Mouse (Mus musculus) macrophage (primary cell): ENCODE data around the gene Pid1. TPM values are rescaled to one million over a fixed set of nuclear protein-coding genes. Genes with fewer than 3 reads are reported as not detected.

Experiments
- H3K27ac ChIP-seq: fragments of 350-480 bp; formaldehyde crosslinking; 2 replicates; pipeline ENCODE4 v1.9.0; 2021
- H3K36me3 ChIP-seq: fragments of 350-480 bp; formaldehyde crosslinking; 2 replicates; pipeline ENCODE4 v1.9.0; 2021; ENCODE audit errors: inconsistent target
- H3K4me3 ChIP-seq: fragments of 350-480 bp; formaldehyde crosslinking; 2 replicates; pipeline ENCODE4 v1.9.0; 2021; ENCODE audit errors: inconsistent target
- H3K79me2 ChIP-seq: fragments of 350-480 bp; formaldehyde crosslinking; 2 replicates; pipeline ENCODE4 v1.9.0; 2021; ENCODE audit errors: inconsistent target
- WGBS: methylation state at CpG from one replicate; pipeline ENCODE4 v1.1.7; 2026; ENCODE audit warnings: inconsistent platforms; ENCODE audit not compliant: missing documents; 5-methylcytosine and 5-hydroxymethylcytosine counted together
- polyA plus RNA-seq: library from polyadenylated mRNA; stranded (reverse); fragments of 250-400 nt; gene quantifications from 3 replicates; pipeline ENCODE4 v1.2.4, GENCODE M21; 2018; ENCODE audit warnings: inconsistent platforms
- total RNA-seq, 78 experiments: library from RNA; depleted of rRNA; stranded (reverse); fragments of 250-400 nt; gene quantifications; 1 replicate in 9 of 78; 2 replicates in 24 of 78; 3 replicates in 43 of 78; 4 replicates in 2 of 78; pipeline ENCODE4 v1.2.4; 2018; ENCODE audit warnings: inconsistent platforms in 56 of 78

The Pid1 gene
- total RNA-seq (2018; cell fraction: chromatin; rRNA removed), result 100 to 1,000 TPM; 298 to 910 (median 469) TPM
- total RNA-seq (2018; cell fraction: cytosol; rRNA removed), result 100 to 1,000 TPM in 15 of 26 experiments, 10 to 100 TPM in 11; 81.2 to 152 (median 112) TPM
- total RNA-seq (2018; cell fraction: nucleus; rRNA removed), result 1,000 to 10,000 TPM in 1 of 26 experiments, 100 to 1,000 TPM in 25; 194 to 1,029 (median 383) TPM
- 107 to 216 TPM (median 113 TPM) in 3 replicates for polyA plus RNA-seq

DNA sequence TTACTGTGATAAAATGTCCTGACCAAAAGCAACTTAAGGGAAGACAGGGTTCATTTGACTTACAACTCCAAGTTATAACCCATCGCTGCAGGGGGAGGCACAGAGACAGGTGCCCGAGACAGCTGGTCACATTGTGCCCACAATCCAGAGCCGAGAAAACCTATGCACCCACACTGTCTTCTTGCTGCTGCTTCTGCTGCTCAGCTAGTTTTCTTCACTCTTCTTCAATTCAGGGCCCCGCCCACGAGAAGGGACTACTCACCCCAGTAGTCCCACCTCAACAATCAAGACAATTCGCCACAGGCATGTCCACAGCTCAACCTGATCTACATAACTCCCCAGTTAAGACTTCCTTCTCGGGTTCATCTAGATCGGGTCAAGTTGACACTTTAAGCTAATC is at the start of gene Pid1:
Pid1 (minus strand) TSS at position 214 of the 400 bp plus-strand sequence.
- Histone ChIP-seq H3K79me2 (0 out of 2 replicates have a peak, but pooled peaks cover 10% of the 10 kb centered on the region), H3K27ac (peak within 1 kb of the TSS; percentile 99), H3K4me3 (no peak within 1 kb of the TSS), H3K36me3 (no peaks in the 10 kb centered on the region)
- 85% methylated on average over 8 of the region's 8 CpGs for WGBS

DNA sequence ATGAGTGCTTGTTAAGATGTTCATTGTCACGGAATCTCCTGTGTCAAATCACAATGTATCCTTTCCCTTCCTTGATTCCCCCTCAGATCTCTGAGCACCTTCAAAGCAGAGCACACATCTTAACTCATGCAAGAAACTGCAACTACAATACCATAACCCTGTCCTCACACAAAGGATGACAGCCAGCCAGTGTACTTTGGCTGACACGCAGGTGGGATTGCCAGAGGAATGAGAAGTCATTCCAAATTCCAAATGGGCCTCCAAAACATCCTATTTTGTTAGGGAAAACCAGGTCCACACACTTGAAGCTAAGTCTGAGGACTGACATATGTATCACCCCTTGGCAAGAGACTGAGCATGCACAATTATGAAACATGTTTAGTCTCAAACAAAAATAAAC is 45.5 kb upstream of the Pid1 start:
- no peak overlapping the region for H3K4me3 ChIP-seq
- H3K27ac ChIP-seq, result no peak overlapping the region
- H3K36me3 ChIP-seq, result no peaks in the 10 kb centered on the region
- WGBS, result 85% methylated on average over 2 of the region's 2 CpGs
- no peaks in the 10 kb centered on the region for H3K79me2 ChIP-seq

DNA sequence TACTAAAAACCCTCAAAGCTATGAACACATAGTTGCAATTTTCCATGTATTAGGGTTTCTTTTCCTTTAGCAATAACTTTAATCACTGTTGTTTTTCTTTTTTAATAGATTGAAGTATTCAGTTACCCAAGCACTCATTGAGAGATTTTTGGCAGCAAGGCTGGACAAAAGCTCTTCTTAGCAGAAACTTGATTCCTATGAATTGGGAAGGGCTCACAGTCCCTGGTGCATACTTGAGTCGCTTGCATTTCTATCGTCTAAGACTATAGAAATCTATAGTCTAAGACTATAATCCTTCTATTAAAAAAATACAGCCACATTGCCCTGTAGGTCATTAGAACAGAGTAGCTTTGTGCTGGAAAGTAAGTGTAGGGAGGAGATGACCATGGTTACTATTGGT is 44.9 kb upstream of the Pid1 start:
- 100% methylated on average over 2 of the region's 2 CpGs for WGBS
- Histone ChIP-seq H3K4me3 (no peak overlapping the region), H3K36me3 (no peaks in the 10 kb centered on the region), H3K27ac (peak overlapping the region; percentile 99), H3K79me2 (no peaks in the 10 kb centered on the region)

DNA sequence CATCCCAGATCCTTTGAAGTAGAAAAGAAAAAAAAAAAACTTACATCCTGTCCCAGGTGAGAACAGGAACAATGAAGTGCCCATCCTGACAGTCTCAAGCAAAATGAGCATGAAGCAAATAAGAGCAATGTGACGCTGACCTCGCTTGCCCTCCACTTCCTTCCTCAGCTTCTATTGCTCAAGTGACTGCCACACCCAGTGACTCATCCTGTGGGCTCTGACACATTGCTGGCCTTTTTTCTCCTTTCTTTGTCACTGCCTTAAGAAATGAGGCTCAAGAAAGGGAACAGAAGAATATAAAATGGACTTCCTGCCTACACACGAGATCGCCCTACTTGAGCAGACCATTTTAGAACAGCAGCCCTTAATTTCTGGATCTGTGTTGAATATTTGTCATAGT is 42.9 kb upstream of the Pid1 start:
- H3K36me3 ChIP-seq, result no peaks in the 10 kb centered on the region
- no peaks in the 10 kb centered on the region for H3K79me2 ChIP-seq
- 1% methylated on average over 4 of the region's 4 CpGs for WGBS
- no peak overlapping the region for H3K4me3 ChIP-seq
- H3K27ac ChIP-seq, result peak overlapping the region; percentile 99

DNA sequence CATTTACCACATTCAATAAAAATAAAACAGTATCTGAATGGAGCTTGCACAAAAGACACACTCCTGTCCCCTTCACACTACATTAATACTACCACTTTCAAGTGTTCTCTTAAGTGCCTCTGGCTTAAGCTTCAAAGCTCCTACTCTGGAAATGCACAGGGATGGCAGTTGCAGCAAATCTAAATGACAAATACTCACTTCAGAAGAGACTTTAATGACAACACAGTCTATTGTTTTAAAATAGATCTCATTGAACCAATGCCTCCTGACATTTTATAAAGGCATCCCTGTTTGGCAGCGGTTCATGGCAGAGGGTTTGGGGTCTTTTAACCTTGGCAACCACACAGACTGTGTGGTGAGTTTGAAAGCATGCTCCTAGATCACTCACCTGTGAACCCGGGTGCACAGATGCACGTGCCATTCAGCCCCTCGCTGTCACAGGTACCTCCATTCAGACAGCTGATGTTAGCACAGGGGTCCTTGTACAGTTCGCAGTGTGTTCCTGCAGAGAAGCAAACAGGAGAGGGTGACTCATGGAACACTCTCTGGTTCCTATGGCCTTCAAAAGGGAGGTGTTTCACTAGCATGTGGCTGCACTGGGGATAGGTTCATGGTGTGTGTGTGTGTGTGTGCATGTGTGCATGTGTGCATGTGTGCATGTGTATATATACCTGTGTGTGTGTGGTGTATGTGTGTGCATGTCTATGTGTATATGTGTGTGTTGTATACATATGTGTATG is 41.7 kb upstream of the Pid1 start:
- Histone ChIP-seq H3K36me3 (no peaks in the 10 kb centered on the region), H3K27ac (peak overlapping the region; percentile 99), H3K4me3 (no peak overlapping the region), H3K79me2 (no peaks in the 10 kb centered on the region)
- WGBS, result 95% methylated on average over 5 of the region's 5 CpGs

DNA sequence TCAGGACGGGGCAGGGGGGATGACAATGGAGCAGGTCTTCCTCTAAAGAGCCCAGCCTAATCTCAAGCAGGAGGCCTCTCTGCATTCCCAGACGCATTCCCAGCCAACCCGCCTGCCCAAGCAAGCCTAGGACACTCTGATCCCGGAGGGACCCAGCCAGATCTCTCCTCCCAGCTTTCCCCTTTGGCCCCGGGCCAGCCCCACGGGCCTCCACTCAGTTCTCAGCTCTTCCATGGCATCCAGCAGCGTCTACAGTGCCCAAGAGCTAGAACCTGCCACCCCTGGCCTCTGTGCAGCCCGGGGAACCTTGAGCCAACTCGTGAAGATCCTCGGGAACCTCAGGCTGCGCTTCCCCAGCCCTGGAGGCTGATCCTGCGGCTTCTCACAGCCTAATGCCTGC is 40.9 kb upstream of the Pid1 start:
- Histone ChIP-seq H3K27ac (peak overlapping the region; percentile 99), H3K4me3 (no peak overlapping the region), H3K36me3 (no peaks in the 10 kb centered on the region), H3K79me2 (no peaks in the 10 kb centered on the region)
- 78% methylated on average over 12 of the region's 12 CpGs for WGBS

DNA sequence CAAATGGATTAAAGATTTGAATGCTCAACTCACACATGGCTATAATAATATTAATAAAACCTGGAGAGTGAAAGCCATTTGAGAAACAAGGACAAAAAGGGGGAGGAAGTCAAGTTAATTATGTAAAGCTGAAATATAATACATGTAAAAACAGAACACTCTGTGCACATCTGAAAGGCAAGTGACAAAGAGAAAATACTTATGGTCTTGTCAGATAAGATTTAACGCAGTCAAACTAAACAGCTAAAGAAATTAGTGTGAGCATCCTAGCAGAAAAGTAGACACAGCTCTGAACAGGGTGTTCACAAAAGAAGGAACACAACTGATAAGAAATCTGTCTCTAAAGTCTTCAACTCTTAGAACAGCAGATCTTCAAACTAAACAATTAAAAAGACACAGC is 38.2 kb upstream of the Pid1 start:
- 83% methylated on average over 1 of the region's 1 CpGs for WGBS
- Histone ChIP-seq H3K79me2 (no peaks in the 10 kb centered on the region), H3K27ac (no peak overlapping the region), H3K36me3 (no peaks in the 10 kb centered on the region), H3K4me3 (no peak overlapping the region)

DNA sequence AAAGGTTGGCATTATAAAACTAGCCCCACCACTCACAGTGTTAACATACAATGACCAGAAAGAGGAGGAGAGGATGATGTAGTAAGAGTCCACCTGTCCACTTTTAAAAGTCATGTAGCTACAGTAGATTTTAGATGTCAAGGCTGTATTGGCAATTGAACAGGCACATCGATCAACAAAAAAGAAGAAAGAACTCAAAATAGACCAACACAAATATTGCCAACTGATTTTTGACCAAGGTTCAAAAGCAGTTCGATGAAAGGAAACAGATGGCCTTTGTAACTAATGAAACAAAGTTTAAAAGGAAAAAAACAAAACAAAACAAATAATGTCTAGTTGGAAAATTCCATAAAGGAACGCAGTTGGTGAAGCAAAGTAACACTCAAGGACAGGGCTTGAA is 35.7 kb upstream of the Pid1 start:
- no peak overlapping the region for H3K4me3 ChIP-seq
- 83% methylated on average over 3 of the region's 3 CpGs for WGBS
- no peaks in the 10 kb centered on the region for H3K79me2 ChIP-seq
- no peaks in the 10 kb centered on the region for H3K36me3 ChIP-seq
- no peak overlapping the region for H3K27ac ChIP-seq

DNA sequence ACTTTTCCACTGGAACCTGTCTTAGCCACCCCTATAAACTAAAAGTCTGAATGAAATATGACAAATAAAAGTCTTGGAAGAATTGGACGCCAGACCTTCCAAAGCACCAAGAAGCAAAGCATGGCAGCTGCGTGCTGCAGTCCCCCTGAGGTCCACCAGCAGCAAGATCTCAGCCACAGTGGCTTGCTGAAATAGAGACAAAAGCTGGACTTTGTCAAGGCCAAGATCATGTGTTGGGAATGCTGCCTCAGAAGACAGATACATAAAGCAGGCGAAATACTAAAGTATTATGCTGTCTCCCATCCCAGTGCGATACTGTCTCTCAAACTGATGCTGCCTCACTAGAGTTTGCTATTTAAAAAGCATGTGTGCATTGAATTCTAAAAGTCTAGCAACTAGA is 35.1 kb upstream of the Pid1 start:
- 98% methylated on average over 4 of the region's 4 CpGs for WGBS
- Histone ChIP-seq H3K27ac (no peak overlapping the region), H3K79me2 (no peaks in the 10 kb centered on the region)

DNA sequence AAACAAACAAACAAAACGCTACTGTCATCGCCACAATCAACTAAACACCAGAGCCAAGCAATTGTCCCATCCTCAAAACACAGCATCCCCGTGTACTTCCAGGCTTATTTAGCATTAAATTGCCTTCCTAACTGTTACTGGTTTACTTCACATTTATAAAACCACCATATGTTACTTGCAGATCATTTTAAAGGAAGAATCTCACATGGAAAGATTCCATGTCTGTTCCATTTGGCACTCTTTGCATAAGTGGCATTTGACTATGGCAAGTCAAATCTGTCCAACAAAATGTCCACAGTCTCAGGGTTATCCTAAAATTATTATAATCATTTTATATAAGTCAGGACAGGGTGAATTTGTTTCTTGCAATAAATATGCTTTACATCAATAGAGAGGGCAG is 32.8 kb upstream of the Pid1 start:
- Histone ChIP-seq H3K36me3 (no peaks in the 10 kb centered on the region), H3K4me3 (no peak overlapping the region), H3K27ac (no peak overlapping the region), H3K79me2 (no peaks in the 10 kb centered on the region)
- 88% methylated on average over 3 of the region's 3 CpGs for WGBS

More for the DNA sequence above, 35.1 kb upstream of the Pid1 start:
- H3K4me3 ChIP-seq, result no peak overlapping the region
- H3K36me3 ChIP-seq, result no peaks in the 10 kb centered on the region

DNA sequence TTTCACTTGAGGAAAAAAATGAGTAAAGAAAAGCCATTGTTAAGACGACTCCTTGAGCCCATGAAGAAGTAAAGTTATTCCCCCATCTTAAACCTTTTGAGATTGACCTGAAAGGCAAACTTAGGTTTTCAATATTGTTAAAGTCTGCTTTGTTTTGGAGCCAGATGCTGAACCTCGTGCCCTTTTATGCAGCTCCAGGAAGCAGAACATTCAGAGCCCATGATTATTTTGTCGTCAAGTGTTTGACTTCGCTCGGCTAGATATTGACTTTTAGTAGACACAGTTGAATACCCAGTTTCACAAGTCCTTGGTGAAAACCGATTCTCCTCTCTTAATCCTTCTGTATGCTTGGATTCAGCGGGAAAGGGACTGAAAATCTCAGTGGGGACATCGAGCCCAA is 31.9 kb upstream of the Pid1 start:
- Histone ChIP-seq H3K79me2 (no peaks in the 10 kb centered on the region), H3K27ac (no peak overlapping the region), H3K4me3 (no peak overlapping the region), H3K36me3 (no peaks in the 10 kb centered on the region)
- 92% methylated on average over 7 of the region's 8 CpGs for WGBS

DNA sequence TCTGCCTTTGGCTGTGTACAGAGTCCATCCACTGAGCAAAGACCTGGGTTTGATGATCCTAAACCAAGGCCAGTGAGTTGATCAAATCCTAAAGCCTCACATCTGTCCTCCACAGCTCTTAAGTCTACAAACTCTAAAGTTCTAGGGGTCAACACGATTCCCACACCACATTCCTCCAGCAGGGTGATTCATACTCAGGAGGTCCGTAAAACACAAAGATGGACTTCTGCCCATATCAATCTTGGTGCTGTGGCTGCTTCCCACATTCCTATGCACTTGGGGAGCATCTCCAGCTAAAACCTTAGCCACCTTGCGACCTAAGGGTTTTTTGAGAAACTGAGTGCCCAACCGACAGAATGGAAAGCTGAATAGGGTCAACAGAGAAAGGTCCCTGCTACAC is 27.0 kb upstream of the Pid1 start:
- Histone ChIP-seq H3K79me2 (no peaks in the 10 kb centered on the region), H3K27ac (no peak overlapping the region), H3K4me3 (no peak overlapping the region), H3K36me3 (no peaks in the 10 kb centered on the region)
- WGBS, result 97% methylated on average over 4 of the region's 4 CpGs

DNA sequence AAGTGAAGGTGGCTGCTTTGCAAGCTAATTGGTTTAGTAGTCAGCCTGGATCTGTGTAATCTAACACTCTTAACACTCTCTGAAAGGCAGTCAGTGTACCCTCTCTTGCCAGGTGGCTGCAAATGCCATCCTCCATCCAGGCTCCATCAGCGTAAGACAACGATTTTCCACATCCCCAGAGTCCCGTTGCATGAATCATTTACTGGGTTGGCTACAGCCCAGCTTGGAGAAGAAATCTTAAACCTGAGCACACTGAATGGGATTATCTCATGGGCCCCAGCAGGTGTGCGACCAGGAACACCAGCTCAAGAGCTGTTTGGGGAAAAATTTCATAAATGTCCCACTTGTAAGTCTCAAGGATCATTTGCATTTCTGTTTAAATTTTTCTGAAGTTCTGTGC is 23.6 kb upstream of the Pid1 start:
- Histone ChIP-seq H3K79me2 (no peaks in the 10 kb centered on the region), H3K36me3 (no peaks in the 10 kb centered on the region), H3K27ac (no peak overlapping the region), H3K4me3 (no peak overlapping the region)
- WGBS, result 86% methylated on average over 4 of the region's 4 CpGs

DNA sequence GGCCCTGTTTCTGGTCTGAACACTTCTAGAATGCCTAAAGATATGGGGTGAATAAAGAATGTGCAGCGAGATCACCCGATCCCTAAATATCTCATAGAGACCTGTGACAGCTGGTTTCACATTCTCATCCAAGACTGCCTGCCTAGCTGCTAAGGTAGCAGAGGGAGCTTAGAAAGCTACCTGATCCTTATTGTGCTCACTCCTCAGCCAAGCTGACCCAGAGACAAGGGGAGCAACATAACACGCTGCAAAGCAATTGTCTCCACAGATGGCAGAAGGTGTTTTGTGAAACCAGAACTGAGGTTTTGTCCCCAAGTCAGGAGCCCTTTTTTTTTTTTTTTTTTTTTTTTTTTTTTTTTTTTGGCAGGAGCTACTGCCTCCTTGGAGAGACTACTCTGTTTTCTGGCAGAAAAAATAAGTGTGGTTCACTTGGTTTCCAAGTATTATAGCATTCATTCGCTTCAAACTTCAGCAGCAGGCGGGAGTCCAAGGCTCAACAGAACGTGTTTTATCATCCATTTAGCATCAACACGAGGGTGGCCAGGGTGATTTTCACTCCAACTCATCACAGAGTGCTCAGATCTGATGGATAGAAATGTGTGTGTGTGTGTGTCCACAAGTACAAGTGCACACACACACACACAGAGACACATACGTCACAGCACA is 22.6 kb upstream of the Pid1 start:
- no peak overlapping the region for H3K27ac ChIP-seq
- no peaks in the 10 kb centered on the region for H3K79me2 ChIP-seq
- no peaks in the 10 kb centered on the region for H3K36me3 ChIP-seq
- H3K4me3 ChIP-seq, result no peak overlapping the region
- 92% methylated on average over 7 of the region's 8 CpGs for WGBS

DNA sequence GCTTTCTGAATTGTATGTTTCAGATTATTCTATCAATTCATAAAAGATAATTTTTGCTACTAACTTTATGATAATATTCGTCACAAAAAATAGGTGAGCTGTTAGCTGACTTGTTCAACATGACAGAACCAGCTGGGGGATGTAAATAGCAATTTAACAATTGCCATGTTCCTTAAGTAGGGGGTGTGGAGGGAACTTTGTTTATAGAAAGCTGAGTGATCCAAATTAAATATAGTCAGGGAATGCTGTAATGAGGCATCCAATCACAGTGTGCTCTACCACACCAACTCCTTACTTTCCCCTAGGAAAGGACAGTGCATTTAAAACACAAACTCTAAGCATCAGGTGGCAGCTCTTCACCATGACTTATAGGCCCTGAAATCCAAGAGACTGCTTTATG is 18.7 kb upstream of the Pid1 start:
- no peaks in the 10 kb centered on the region for H3K79me2 ChIP-seq
- 92% methylated on average over 1 of the region's 1 CpGs for WGBS
- H3K4me3 ChIP-seq, result no peak overlapping the region
- H3K27ac ChIP-seq, result no peak overlapping the region
- H3K36me3 ChIP-seq, result no peaks in the 10 kb centered on the region
